Mouse (Mus musculus): ENCODE measurements at regions not wholly inside any gene's neighbourhood (a gene's known extent, or its start where the extent isn't known, plus 50 kb on each side); places are given as distances from the start of the nearest gene placed in this dataset.

- TF ChIP-seq CTCF (IDR thresholded peaks at IDR 0.05; ENCODE audit: extremely low read depth, insufficient read depth, low read length): no peak
- TF ChIP-seq POLR2A (IDR thresholded peaks at IDR 0.05; ENCODE audit: extremely low read depth, insufficient read depth, low read length): no peak
These were observed 176.6 kb upstream of the Grik3 start for GRCm38 (mm10) chr4:125313892-125314291.

Measured in cortical plate, adult 2 months (tissue).